Mouse (Mus musculus) Patski (cell line): ENCODE results near the gene Cript. TPM values are rescaled to one million over a fixed set of nuclear protein-coding genes. Genes with fewer than 3 reads are reported as not detected.

Experiments used
- ATAC-seq: fragments of 100-300 bp; one replicate; pipeline ENCODE4 v1.8.0; 2021
- CTCF ChIA-PET: fragments of 350-600 bp; sonication (Branson Sonifier 250); formaldehyde crosslinking; loops from one replicate; lab custom pipeline; 2022; ENCODE audit warnings: inconsistent platforms; lab: Charles Lee
- POLR2A ChIA-PET: fragments of 350-600 bp; sonication (Branson Sonifier 250); formaldehyde crosslinking; loops from one replicate; lab custom pipeline; 2022; ENCODE audit warnings: antibody characterized with exemption, inconsistent platforms; lab: Charles Lee
- DNase-seq: peaks from one replicate; pipeline ENCODE4 v3.0.0-alpha.2; 2011; ENCODE audit warnings: low read depth, low spot score
- H3K27me3 ChIP-seq: fragments of 371-371 bp; one replicate; pipeline ENCODE4 v1.5.1; 2021
- CTCF ChIP-seq: fragments of 100-300 bp; IDR thresholded peaks from one replicate; pipeline ENCODE4 v1.5.1; 2021
- in situ Hi-C: fragments of 300-500 bp; cut with MboI; formaldehyde crosslinking; loops from 3 replicates; pipeline ENCODE4 v1.11.1; 2018; ENCODE audit warnings: low pct_unique_long_range_greater_than_20kb, mixed read lengths
- polyA plus RNA-seq: library from polyadenylated mRNA; unstranded; gene quantifications from one replicate; pipeline ENCODE4 v1.2.3, GENCODE M21; 2021

The Cript gene
- polyA plus RNA-seq, 1 experiment from 2014 or later, result 67.3 TPM

DNA sequence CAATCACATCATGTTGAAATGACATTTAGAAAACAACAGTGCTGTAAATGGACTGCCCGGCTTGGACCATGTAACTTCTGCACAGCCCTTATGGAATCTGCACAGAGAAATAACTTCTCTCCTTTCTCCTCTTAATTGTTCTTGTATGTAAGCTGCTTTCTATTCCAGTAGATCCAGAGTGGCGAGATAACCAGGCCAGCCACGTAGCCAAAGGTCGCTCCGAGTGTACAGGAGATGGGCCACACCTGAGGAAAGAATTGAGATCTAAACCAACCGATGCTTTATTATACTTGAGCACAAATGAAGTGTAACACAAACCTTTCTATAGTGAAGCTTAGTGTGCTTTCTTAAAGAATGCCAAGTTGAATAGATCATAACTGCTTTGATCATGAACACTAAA, 28.0 kb upstream of the Cript start:
- no peak for DNase-seq
- in situ Hi-C loops, result no loop called here
- no peak for TF ChIP-seq CTCF
- H3K27me3 ChIP-seq, result no peaks in the 10 kb centered on the region
- ATAC-seq, result no peak
- CTCF ChIA-PET, result interaction anchor here (1.6 kb wide), 1 partner anchor 19 kb away, joined by 4 read pairs; no protein-coding TSS in a partner anchor
- POLR2A ChIA-PET, result interaction anchor here (1.3 kb wide), 1 partner anchor 20 kb away, joined by 3 read pairs; no protein-coding TSS in a partner anchor

DNA sequence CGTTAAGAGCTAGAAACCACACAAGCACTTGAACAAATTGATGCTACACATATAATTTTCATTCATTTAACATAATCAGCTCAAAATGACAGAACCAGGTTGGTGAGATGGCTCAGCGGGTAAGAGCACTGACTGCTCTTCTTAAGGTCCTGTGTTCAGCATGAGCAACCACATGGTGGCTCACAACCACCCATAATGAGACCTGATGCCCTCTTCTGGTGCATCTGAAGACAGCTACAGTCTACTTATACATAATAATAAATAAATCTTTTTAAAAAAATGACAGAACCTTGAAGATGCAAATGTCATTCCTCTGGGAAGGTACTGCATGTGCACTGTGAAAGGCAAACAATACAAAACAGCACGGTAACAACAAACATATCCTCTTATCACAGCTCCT, 16.4 kb upstream of the Cript start:
- TF ChIP-seq CTCF, result peak; percentile 34
- no peak for ATAC-seq
- CTCF ChIA-PET, result interaction anchor here (2.2 kb wide), 2 partner anchors 9 to 12 kb away, joined by 7 to 14 read pairs; no protein-coding TSS in a partner anchor
- POLR2A ChIA-PET, result interaction anchor here (0.9 kb wide), 1 partner anchor 9 kb away, joined by 4 read pairs; no protein-coding TSS in a partner anchor
- in situ Hi-C loops, result no loop called here
- no peak for DNase-seq
- no peaks in the 10 kb centered on the region for H3K27me3 ChIP-seq

DNA sequence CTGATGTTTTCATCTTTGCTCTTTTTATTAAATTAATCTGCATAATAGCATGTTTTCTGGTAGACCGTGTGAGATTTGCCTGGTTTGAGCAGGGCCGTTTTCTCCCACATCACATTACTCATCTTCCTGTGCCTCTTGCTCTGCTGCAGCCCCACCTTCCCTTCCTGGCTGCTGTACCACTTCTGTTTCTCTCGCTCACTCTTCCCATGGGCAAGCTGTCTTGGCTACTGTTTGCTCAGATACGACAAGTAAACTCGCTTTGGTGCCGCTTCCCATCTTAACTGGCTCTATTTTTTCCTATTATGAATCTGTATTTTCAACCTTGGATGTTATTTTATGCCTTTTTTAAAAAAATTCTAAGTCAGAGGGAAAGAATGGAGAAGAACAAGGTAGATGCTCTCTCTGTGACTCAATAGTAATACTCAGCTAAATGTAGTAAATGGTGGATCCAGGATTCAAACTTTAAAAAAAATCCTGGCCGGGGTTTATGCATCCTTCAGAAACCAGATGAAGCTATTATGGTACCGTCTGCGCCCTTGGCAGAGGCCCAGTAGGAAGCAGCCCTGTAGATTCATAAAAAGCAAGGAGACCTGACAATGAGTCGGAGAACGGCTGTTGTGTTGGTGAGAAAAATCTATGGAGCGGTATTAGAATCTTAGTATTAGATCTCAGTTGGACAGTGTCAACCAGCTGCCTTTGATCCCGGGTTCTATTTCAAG, 13.9 kb upstream of the Cript start:
- in situ Hi-C loops, result no loop called here
- POLR2A ChIA-PET, result no interaction called here
- DNase-seq (no peak), ATAC-seq (no peak)
- TF ChIP-seq CTCF, result no peak
- H3K27me3 ChIP-seq, result no peaks in the 10 kb centered on the region
- CTCF ChIA-PET, result no interaction called here

DNA sequence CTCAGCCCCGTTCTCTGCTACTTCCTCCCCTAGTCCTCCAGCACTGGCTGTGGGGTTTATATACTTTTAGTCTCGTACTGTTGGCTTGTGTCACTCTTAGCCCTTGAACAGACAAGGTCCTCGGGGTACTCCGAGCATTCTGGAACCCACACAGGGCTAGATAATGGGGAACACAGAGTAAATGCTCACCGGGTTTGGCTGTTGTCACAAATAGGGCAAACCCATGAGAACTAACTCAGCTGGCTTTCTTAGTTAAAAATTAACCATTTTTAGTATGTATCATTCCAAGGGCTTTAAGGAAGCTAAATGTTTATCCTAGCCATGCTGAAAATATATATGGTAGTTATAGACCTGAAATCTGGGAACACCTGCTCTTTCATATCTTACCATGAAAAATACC, 5.7 kb upstream of the Cript start:
- no peak for TF ChIP-seq CTCF
- no peak for ATAC-seq
- in situ Hi-C loops, result no loop called here
- POLR2A ChIA-PET, result interaction anchor here (0.6 kb wide), 2 partner anchors 56 to 1448 kb away, joined by 3 to 8 read pairs; no protein-coding TSS in a partner anchor
- CTCF ChIA-PET, result interaction anchor here (2.1 kb wide), 1 partner anchor 12 kb away, joined by 7 read pairs; no protein-coding TSS in a partner anchor
- no peak for DNase-seq
- no peaks in the 10 kb centered on the region for H3K27me3 ChIP-seq

DNA sequence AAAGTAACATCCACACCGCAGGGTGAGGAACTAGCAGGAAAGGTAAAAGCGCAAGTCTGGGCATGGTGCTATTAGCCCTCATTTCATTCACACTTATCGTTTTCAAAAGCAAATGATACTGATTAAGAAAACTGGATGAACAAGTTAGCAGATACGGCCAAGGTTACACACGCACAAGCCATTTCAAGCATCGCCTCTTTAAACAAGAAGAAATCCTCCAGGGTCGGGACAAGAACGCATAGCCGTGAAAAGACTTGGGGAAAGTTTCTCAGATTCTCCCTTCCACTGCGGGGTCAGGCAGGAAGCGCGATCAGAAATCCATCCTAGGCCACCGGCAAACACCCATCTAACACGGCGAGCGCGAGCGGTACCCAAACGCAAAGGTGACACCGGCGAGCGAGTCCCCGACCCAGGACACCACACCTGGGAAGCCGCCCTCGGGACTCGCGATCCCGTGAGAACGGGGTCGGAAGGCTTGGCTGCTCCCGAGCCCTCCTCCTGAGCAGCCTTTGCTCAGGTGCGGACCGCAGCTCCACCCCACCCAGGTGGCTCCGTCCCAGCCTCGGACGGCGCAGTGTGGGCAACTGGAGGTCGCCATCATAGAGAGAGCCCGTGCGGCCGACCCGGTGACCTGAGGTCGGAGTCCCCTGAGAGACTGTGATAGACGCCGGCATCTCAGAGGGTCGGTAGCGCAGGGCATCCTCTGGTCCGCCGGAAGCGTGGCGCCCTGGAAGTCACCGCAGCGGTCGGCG, 683 bp upstream of the Cript start:
- in situ Hi-C loops, result no loop called here
- TF ChIP-seq CTCF, result no peak
- peak; percentile 46 for ATAC-seq
- no peak for DNase-seq
- CTCF ChIA-PET, result interaction anchor here (1.0 kb wide), 1 partner anchor 20 kb away, joined by 3 read pairs; no protein-coding TSS in a partner anchor
- H3K27me3 ChIP-seq, result no peaks in the 10 kb centered on the region
- POLR2A ChIA-PET, result no interaction called here

DNA sequence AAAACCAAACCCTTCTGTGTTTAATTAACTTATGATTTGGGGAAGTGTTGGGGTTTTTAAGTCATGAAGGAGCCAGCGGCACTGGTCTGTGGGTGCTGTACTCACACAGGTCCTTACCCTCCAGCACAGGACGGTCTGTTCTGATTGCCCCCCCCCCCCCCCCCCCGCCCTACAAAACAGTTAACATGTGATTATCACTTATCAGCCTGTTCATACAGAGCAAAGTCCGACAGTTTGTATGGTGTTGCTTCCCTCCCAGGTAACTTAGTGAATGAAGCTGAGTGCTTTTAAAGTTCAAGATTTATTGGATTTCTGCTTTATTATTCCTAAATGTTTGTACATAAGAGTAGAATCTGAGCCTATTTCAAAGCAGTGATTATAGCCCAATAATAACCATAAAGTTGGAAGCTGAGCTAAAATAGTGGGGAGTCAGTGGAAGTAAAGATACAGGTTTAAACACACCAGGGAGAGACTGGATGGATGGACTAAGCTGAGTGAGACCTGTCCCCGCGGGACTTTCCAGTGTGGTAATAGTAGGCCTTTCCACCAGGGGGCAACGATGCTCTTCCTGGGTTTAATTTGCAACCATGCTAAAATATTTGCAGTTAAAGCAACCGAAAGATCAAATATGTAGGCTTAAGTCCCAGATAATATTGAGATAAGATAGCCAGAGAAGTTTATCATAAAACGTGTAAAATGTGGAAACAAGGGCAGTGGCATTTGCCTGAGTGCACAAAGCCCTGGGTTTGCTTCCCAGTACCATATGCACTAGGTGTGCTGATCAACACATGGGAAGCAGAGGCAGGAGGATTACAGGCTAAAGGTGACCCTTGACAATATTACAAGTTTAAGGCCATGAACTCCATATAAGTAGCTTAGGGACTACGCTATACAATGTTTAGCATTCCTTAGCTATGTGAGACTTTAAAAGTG, 11.1 kb downstream of the Cript start:
- ChIA-PET CTCF (interaction anchor here (0.6 to 2.7 kb wide), 9 partner anchors 8 to 262 kb away, joined by 3 to 14 read pairs (median 3); no protein-coding TSS in a partner anchor), POLR2A (no interaction called here)
- no peaks in the 10 kb centered on the region for H3K27me3 ChIP-seq
- TF ChIP-seq CTCF, result peak; percentile 82
- DNase-seq (peak; percentile 17), ATAC-seq (no peak)
- in situ Hi-C loops, result no loop called here

DNA sequence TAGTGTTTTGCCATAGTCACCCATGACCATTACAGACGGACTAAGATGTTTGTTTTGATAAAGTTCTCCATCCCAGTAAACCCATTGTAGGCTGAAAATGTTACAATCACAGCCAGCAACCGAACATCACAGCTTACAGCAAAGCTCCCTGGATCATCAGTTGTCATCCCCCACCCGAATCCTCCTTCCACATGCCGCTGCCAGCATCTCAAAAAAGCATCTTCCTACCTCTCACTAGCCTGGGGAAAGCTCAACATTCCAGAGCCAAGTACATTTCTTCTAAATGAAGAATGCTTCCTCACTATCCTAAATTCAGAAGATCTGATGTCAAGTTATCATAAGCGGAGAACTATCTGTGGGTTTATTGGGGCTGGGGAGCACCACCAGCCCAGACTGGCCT, 13.1 kb downstream of the Cript start:
- in situ Hi-C loops, result no loop called here
- DNase-seq, result no peak
- ATAC-seq, result no peak
- TF ChIP-seq CTCF, result no peak
- no peaks in the 10 kb centered on the region for H3K27me3 ChIP-seq
- ChIA-PET CTCF (interaction anchor here (2.7 kb wide), 1 partner anchor 210 kb away, joined by 14 read pairs; no protein-coding TSS in a partner anchor), POLR2A (no interaction called here)

DNA sequence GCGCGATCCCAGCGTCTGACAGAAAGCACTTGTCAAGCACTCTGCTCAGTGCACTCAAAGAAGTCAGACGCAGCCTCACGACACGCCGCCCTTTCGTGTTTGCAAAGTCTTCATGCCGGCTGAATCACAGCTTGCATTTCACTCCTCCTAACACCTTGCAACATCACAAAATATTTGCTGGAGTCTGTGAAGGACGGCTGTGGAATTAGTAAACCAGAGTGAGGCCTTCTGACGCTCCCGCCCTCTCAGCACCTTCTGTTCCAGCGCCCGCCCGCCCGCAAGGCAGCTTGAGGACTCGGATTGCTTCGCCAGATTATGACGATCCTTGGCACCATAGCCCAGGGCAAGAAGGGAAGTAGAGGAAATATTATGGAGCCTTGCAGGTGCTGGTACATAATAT, 16.4 kb downstream of the Cript start:
- POLR2A ChIA-PET, result no interaction called here
- no peak for DNase-seq
- in situ Hi-C loops, result loop anchor here (5.0 kb wide), 2 partner anchors 124 to 211 kb away; partner anchors contain the start of gene Tmem247
- no peak for ATAC-seq
- H3K27me3 ChIP-seq, result no peaks in the 10 kb centered on the region
- no peak for TF ChIP-seq CTCF
- CTCF ChIA-PET, result interaction anchor here (0.8 kb wide), 1 partner anchor 9 kb away, joined by 3 read pairs; no protein-coding TSS in a partner anchor

DNA sequence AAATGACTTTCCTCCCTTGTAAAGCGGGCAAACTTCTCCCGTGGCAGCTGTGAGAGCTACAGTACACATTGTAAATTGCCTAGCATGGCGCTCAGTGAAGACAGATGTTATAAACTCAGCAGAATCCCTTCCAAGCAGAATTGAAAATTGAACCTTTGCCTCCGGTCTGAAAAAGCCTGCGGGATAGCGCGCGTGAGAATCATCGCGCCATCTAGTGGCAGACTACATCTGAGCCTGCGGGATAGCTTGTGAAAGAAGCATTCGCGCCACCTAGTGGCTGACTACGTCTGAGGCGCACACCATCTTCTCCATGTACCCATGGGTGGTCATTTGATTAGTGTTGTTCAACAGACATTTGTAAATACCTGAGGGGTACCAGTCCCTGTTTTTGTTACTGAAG, 19.0 kb downstream of the Cript start:
- DNase-seq (peak; percentile 47), ATAC-seq (peak; percentile 81)
- CTCF ChIA-PET, result interaction anchor here (0.6 to 2.6 kb wide), 44 partner anchors 8 to 724 kb away, joined by 3 to 18 read pairs (median 4); partner anchors contain the start of genes Cript, Pigf and Rhoq
- H3K27me3 ChIP-seq, result no peaks in the 10 kb centered on the region
- in situ Hi-C loops, result loop anchor here (5.0 kb wide), 2 partner anchors 127 to 208 kb away; partner anchors contain the start of gene Tmem247
- TF ChIP-seq CTCF, result peak; percentile 100
- POLR2A ChIA-PET, result no interaction called here
